Mouse (Mus musculus): ENCODE measurements at regions not wholly inside any gene's neighbourhood (a gene's known extent, or its start where the extent isn't known, plus 50 kb on each side); places are given as distances from the start of the nearest gene placed in this dataset.

DNA sequence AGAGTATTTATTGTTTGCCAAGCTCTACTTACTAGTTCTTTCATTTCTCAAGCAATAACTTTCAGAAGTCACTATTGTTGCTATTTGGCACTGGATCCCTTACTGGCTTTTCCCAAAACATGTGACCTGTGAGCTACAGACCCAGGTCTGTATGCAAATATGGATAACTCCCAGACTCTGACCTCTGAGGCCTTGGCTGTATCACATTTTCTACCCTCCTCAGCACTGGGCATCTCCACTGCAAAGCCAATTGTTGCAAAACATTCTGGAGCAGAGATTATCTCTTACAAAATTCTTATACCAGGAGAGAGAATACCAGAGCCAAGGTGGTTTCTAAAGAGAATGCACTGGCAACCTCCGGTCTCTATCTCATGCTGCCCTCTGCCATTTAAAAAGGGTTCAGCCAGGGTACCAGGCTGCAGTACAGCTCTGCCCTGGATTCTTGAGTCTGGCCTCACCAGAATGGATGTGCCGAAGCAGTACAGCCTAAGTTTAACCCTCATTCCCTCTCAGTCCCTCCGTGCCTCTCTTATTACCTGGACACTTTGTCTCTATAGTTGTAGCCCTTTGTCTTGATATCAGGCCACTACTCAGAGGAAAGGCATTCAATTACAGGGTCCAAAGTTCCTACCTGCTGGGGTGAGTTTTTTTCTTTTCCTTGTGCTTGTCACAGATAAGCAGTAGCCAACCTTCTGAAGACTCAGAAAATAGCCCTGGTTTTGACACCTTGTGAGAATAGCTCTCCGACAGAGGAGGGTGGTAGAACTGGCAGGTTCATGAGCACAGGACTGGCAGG, 101.2 kb upstream of the Vwc2 start:
- no peak for DNase-seq

- no peak for DNase-seq
Measured at GRCm38 (mm10) chr11:11013581-11013980, 100.4 kb upstream of the Vwc2 start.

- peak; percentile 36 for DNase-seq
Measured at GRCm38 (mm10) chr11:11014088-11014487, 99.9 kb upstream of the Vwc2 start.

GRCm38 (mm10) chr11:11014538-11014937, 99.5 kb upstream of the Vwc2 start:
- peak; percentile 42 for DNase-seq

DNA sequence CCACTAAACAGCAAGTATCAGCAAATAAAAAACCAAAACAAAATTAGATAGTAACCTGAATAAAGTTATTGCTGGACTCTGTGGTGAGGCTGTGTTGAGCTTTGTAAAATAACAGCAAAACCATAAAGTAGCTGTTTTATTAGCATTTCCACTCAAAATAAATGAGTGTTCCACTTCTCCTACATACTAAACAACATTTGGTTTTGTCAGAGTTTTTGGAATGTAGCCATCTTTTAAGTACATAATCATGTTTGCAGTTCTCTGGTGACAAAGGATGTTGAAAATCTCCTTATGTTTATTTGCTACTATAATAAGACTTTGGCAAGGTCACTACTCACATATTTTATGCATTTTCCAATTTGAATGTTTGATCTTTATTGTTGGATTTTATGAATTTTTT, 85.2 kb upstream of the Vwc2 start:
- DNase-seq: no peak
